Mouse (Mus musculus) MEL (cell line): ENCODE data around the gene Rbm45. TPM values are rescaled to one million over a fixed set of nuclear protein-coding genes. Genes with fewer than 3 reads are reported as not detected.

Source experiments
- DNase-seq: peaks from one replicate; pipeline ENCODE4 v3.0.0; 2011; ENCODE audit warnings: low read depth, low spot score
- H3K27ac ChIP-seq: 2 replicates; pipeline ENCODE4 v1.5.1; 2012; ENCODE audit warnings: low read depth, mild to moderate bottlenecking, control low read depth, low read length, moderate library complexity; ENCODE audit not compliant: control insufficient read depth
- H3K27me3 ChIP-seq, 2 experiments: fragments of 150-350 bp in 1 of 2; sonication (generic) in 1 of 2; 2 replicates each; pipeline ENCODE4 v1.6.1; 2012; ENCODE audit warnings: low read length in 2 of 2, mild to moderate bottlenecking in 2 of 2, improper control_type of control experiment in 1 of 2, moderate library complexity in 1 of 2; ENCODE audit not compliant: insufficient read depth in 2 of 2, control insufficient read depth in 1 of 2
- H3K36me3 ChIP-seq, 2 experiments: 2 replicates each; pipeline ENCODE4 v1.6.1; 2012 to 2014; ENCODE audit warnings: low read length in 2 of 2, improper control_type of control experiment in 1 of 2, inconsistent platforms in 1 of 2, mild to moderate bottlenecking in 1 of 2; ENCODE audit not compliant: insufficient read depth in 2 of 2, control insufficient read depth in 1 of 2
- H3K4me1 ChIP-seq, 2 experiments: fragments of 150-350 bp in 1 of 2; sonication (generic) in 1 of 2; 2 replicates each; pipeline ENCODE4 v1.6.1; 2012; ENCODE audit warnings: low read length in 2 of 2, improper control_type of control experiment in 1 of 2, mild to moderate bottlenecking in 1 of 2; ENCODE audit not compliant: insufficient read depth in 2 of 2, control insufficient read depth in 1 of 2
- H3K4me3 ChIP-seq, 2 experiments: fragments of 150-350 bp in 1 of 2; sonication (generic) in 1 of 2; 2 replicates each; pipeline ENCODE4 v1.5.1; 2012; ENCODE audit warnings: low read depth in 2 of 2, low read length in 2 of 2, mild to moderate bottlenecking in 2 of 2, moderate library complexity in 2 of 2, control low read depth in 1 of 2, improper control_type of control experiment in 1 of 2; ENCODE audit not compliant: control insufficient read depth in 1 of 2, insufficient read depth in 1 of 2
- H3K79me2 ChIP-seq: 2 replicates; pipeline ENCODE4 v1.6.1; 2012; ENCODE audit warnings: mild to moderate bottlenecking, low read length, moderate library complexity; ENCODE audit not compliant: control insufficient read depth, poor library complexity, insufficient read depth
- H3K9ac ChIP-seq: 2 replicates; pipeline ENCODE4 v1.6.1; 2012; ENCODE audit warnings: low read depth, mild to moderate bottlenecking, control low read depth, low read length, moderate library complexity; ENCODE audit not compliant: control insufficient read depth, poor library complexity, severe bottlenecking
- H3K9me3 ChIP-seq: fragments of 150-350 bp; sonication (generic); replicated peaks from 2 replicates; pipeline ENCODE4 v1.6.1; 2012; ENCODE audit warnings: mild to moderate bottlenecking, low read length, improper control_type of control experiment, moderate library complexity; ENCODE audit not compliant: insufficient read depth
- BHLHE40 ChIP-seq: IDR thresholded peaks from 2 replicates; pipeline ENCODE4 v1.6.1; 2012; ENCODE audit warnings: low read depth, mild to moderate bottlenecking, inconsistent platforms, low read length, improper control_type of control experiment, borderline replicate concordance
- CHD1 ChIP-seq: IDR thresholded peaks from 2 replicates; pipeline ENCODE4 v1.6.1; 2012; ENCODE audit warnings: low read depth, mild to moderate bottlenecking, inconsistent platforms, low read length, improper control_type of control experiment
- CHD2 ChIP-seq: IDR thresholded peaks from 2 replicates; pipeline ENCODE4 v1.6.1; 2011; ENCODE audit warnings: low read length, improper control_type of control experiment
- E2F4 ChIP-seq: IDR thresholded peaks from 2 replicates; pipeline ENCODE4 v1.6.1; 2011; ENCODE audit warnings: low read depth, low read length, improper control_type of control experiment, borderline replicate concordance
- GATA1 ChIP-seq: IDR thresholded peaks from 2 replicates; pipeline ENCODE4 v1.6.1; 2011; ENCODE audit warnings: low read depth, low read length, improper control_type of control experiment
- MAX ChIP-seq: IDR thresholded peaks from 2 replicates; pipeline ENCODE4 v1.6.1; 2011; ENCODE audit warnings: low read length, improper control_type of control experiment
- MAZ ChIP-seq: IDR thresholded peaks from 2 replicates; pipeline ENCODE4 v1.6.1; 2012; ENCODE audit warnings: low read depth, mild to moderate bottlenecking, inconsistent platforms, low read length, improper control_type of control experiment
- MYB ChIP-seq: IDR thresholded peaks from 2 replicates; pipeline ENCODE4 v1.6.1; 2011; ENCODE audit warnings: mild to moderate bottlenecking, low read depth, low read length, improper control_type of control experiment
- MYC ChIP-seq: IDR thresholded peaks from 2 replicates; pipeline ENCODE4 v1.6.1; 2011; ENCODE audit warnings: low read depth, mild to moderate bottlenecking, low read length, improper control_type of control experiment, moderate library complexity
- NRF1 ChIP-seq: IDR thresholded peaks from 2 replicates; pipeline ENCODE4 v1.6.1; 2014; ENCODE audit warnings: low read depth, mild to moderate bottlenecking, inconsistent platforms, low read length, improper control_type of control experiment, moderate library complexity; ENCODE audit not compliant: poor library complexity, insufficient read depth, severe bottlenecking
- POLR2A ChIP-seq, 2 experiments: IDR thresholded peaks; 2 replicates each; pipeline ENCODE4 v1.6.1; 2011 to 2012; ENCODE audit warnings: low read length in 2 of 2, mild to moderate bottlenecking in 2 of 2, control low read depth in 1 of 2, improper control_type of control experiment in 1 of 2, low read depth in 1 of 2, moderate library complexity in 1 of 2; ENCODE audit not compliant: control insufficient read depth in 1 of 2, insufficient read depth in 1 of 2, poor library complexity in 1 of 2
- RAD21 ChIP-seq: IDR thresholded peaks from 2 replicates; pipeline ENCODE4 v1.6.1; 2011; ENCODE audit warnings: mild to moderate bottlenecking, low read depth, low read length, improper control_type of control experiment
- TAL1 ChIP-seq: IDR thresholded peaks from 2 replicates; pipeline ENCODE4 v1.6.1; 2012; ENCODE audit warnings: mild to moderate bottlenecking, inconsistent platforms, low read length, moderate library complexity, mixed read lengths
- UBTF ChIP-seq: IDR thresholded peaks from 2 replicates; pipeline ENCODE4 v1.6.1; 2012; ENCODE audit warnings: low read depth, mild to moderate bottlenecking, inconsistent platforms, low read length, improper control_type of control experiment, moderate library complexity, borderline replicate concordance; ENCODE audit not compliant: insufficient read depth
- USF1 ChIP-seq: IDR thresholded peaks from 2 replicates; pipeline ENCODE4 v1.6.1; 2014; ENCODE audit warnings: low read depth, mild to moderate bottlenecking, inconsistent platforms, low read length, improper control_type of control experiment, moderate library complexity
- USF2 ChIP-seq, 2 experiments: IDR thresholded peaks; 2 replicates each; pipeline ENCODE4 v1.6.1; 2011 to 2012; ENCODE audit warnings: improper control_type of control experiment in 2 of 2, low read length in 2 of 2, borderline replicate concordance in 1 of 2, inconsistent platforms in 1 of 2, low read depth in 1 of 2, mild to moderate bottlenecking in 1 of 2; ENCODE audit not compliant: insufficient read depth in 1 of 2
- ZKSCAN1 ChIP-seq: IDR thresholded peaks from 2 replicates; pipeline ENCODE4 v1.6.1; 2012; ENCODE audit warnings: low read depth, mild to moderate bottlenecking, inconsistent platforms, low read length, improper control_type of control experiment, moderate library complexity
- ZMIZ1 ChIP-seq: IDR thresholded peaks from 2 replicates; pipeline ENCODE4 v1.6.1; 2012; ENCODE audit warnings: low read depth, mild to moderate bottlenecking, inconsistent platforms, low read length, improper control_type of control experiment, moderate library complexity
- ZNF384 ChIP-seq: IDR thresholded peaks from 2 replicates; pipeline ENCODE4 v1.6.1; 2012; ENCODE audit warnings: low read depth, mild to moderate bottlenecking, inconsistent platforms, low read length, improper control_type of control experiment
- polyA plus RNA-seq, 2 experiments: library from polyadenylated mRNA; stranded (reverse) in 1 of 2; unstranded in 1 of 2; fragments of >175 nt in 1 of 2; fragments of >200 nt in 1 of 2; gene quantifications; 2 replicates each; pipeline versions ENCODE4 v1.2.1 to v1.2.4; 2012; ENCODE audit warnings: low replicate concordance in 2 of 2, low read depth in 1 of 2; ENCODE audit not compliant: insufficient read length in 2 of 2, insufficient read depth in 1 of 2, missing spikeins in 1 of 2
- total RNA-seq: library from RNA; depleted of rRNA; stranded (reverse); fragments of 300-350 nt; gene quantifications from 2 replicates; pipeline ENCODE4 v1.2.3, GENCODE M21; 2012

Rbm45 gene
- total and polyA plus RNA-seq, 3 experiments: 38.8 to 39.4 TPM; not detected in 1

DNA sequence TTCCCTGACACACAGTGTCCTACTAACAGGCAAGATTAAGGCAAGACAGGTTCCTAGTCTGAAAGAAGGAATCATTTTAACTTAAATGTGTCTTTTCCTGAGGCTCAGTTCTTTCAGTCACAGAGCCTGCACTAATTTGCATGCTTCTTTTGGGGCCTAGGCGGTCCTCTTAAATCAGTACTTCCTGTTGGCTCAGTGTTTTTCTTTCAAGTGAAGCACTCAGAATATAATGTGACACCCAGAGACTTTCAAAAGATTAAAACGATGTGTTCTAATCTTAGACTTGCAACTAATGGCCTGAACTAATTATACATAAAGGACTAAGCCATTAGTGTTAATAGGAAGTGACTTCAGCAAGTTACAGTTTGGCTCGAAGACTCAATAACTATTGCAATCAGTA, 59.5 kb downstream of the Rbm45 start:
- TF ChIP-seq MYC (no peak), USF2 (IDR thresholded peaks at IDR 0.05; ENCODE audit: borderline replicate concordance in 1 of 2, insufficient read depth in 1 of 2, low read depth in 1 of 2, low read length in 2 of 2) (no peak)
- H3K4me3 ChIP-seq: no peak overlapping the region
- no peaks in the 10 kb centered on the region for H3K9me3 ChIP-seq
- H3K79me2 ChIP-seq: no peaks in the 10 kb centered on the region
- no peak for DNase-seq
- H3K4me1 ChIP-seq: no peaks in the 10 kb centered on the region
- no peak overlapping the region for H3K27ac ChIP-seq
- H3K9ac ChIP-seq: no peak overlapping the region
- H3K27me3 ChIP-seq: no peaks in the 10 kb centered on the region
- no peaks in the 10 kb centered on the region for H3K36me3 ChIP-seq

DNA sequence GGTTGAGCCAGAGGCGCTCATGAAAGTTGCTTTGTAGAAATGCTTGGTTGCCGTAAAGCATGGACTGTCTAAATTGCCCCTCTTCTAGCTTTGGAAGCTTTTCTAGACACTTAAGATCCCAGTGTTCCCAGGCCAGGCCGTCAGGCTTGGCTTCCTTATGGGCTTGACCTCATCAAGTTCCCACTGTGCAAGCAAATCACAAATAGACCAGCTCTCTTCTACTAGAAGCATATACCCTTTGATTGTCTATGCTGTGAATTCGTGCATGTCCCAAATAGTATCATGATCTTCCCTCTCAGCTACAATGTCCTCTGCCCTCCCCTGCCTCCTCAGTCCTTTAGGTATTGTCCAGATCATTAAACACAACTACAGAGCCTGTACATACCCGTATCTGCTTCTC, 60.1 kb downstream of the Rbm45 start:
- TF ChIP-seq MAZ (no peak), USF1 (no peak), RAD21 (no peak), BHLHE40 (no peak), TAL1 (no peak)
- TF ChIP-seq, all 39 proteins: peak for 0
- H3K4me1 ChIP-seq: no peaks in the 10 kb centered on the region
- no peak overlapping the region for H3K4me3 ChIP-seq
- no peaks in the 10 kb centered on the region for H3K27me3 ChIP-seq
- H3K9me3 ChIP-seq: no peaks in the 10 kb centered on the region
- no peaks in the 10 kb centered on the region for H3K79me2 ChIP-seq
- DNase-seq: no peak
- no peak overlapping the region for H3K9ac ChIP-seq
- no peaks in the 10 kb centered on the region for H3K36me3 ChIP-seq
- no peak overlapping the region for H3K27ac ChIP-seq

DNA sequence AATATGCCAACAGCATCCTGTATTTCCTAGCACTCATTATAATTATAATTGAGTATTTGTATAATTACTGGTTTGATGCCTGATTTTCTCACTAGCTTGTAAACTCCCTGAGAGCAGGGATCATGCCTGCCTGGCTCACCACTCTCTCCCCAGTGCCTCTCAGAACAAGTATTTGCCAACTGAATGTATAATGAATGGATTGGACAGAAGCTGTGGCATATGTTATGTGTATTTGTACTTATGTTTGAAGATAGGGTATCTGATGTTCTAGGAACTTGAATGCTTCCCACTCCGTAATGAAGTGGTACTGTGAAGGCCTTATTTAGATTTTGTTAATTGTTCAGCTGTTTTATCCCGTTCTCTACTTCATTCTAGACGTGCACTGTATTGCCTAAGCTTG, 60.8 kb downstream of the Rbm45 start:
- H3K9ac ChIP-seq: no peak overlapping the region
- TF ChIP-seq ZKSCAN1: no peak
- no peak for TF ChIP-seq GATA1
- no peak for TF ChIP-seq MYB
- TF ChIP-seq CHD1: no peak
- no peak for TF ChIP-seq E2F4
- TF ChIP-seq CHD2: no peak
- TF ChIP-seq ZMIZ1: no peak
- TF ChIP-seq MAX: no peak
- no peak for TF ChIP-seq POLR2A (IDR thresholded peaks at IDR 0.05; ENCODE audit: control insufficient read depth in 1 of 2, insufficient read depth in 1 of 2, low read depth in 1 of 2, low read length in 2 of 2, poor library complexity in 1 of 2)
- no peak for TF ChIP-seq ZNF384
- no peak for TF ChIP-seq NRF1
- no peak for TF ChIP-seq UBTF
- TF ChIP-seq, all 39 proteins: peak for 0
- no peaks in the 10 kb centered on the region for H3K36me3 ChIP-seq
- H3K4me1 ChIP-seq: no peaks in the 10 kb centered on the region
- H3K27ac ChIP-seq: no peak overlapping the region
- H3K79me2 ChIP-seq: no peaks in the 10 kb centered on the region
- H3K4me3 ChIP-seq: no peak overlapping the region
- no peaks in the 10 kb centered on the region for H3K27me3 ChIP-seq
- no peak for DNase-seq
- H3K9me3 ChIP-seq: no peaks in the 10 kb centered on the region
